Mouse (Mus musculus) stomach, postnatal 0 days (tissue): ENCODE measurements around the gene Mroh9.

Experiments
- CTCF ChIP-seq: IDR thresholded peaks from 2 replicates; pipeline ENCODE4 v1.5.1; 2016; ENCODE audit warnings: antibody characterized with exemption, low read depth, mild to moderate bottlenecking, moderate library complexity
- EP300 ChIP-seq: optimal IDR thresholded peaks from 2 replicates; pipeline ENCODE3; 2016; ENCODE audit warnings: antibody characterized with exemption

- TF ChIP-seq EP300 (no peak), CTCF (no peak)
These were observed 62.4 kb downstream of the Mroh9 start for GRCm38 (mm10) chr1:163023075-163023474.
